Mouse (Mus musculus) liver, embryonic 11.5 days (tissue): ENCODE results near the gene Cdipt. TPM values are rescaled to one million over a fixed set of nuclear protein-coding genes. Genes with fewer than 3 reads are reported as not detected.
A peak's percentile ranks its signal among the peaks of the same experiment; 100 is the strongest.

Source experiments
- ATAC-seq: fragments of 200-750 bp; cut with Nextera tagmentation; replicated peaks from 2 replicates; pipeline ENCODE4 v1.8.0; 2017; ENCODE audit warnings: moderate number of reproducible peaks, mild to moderate bottlenecking, moderate TSS enrichment, moderate library complexity; ENCODE audit not compliant: low FRiP score
- DNase-seq: peaks from one replicate; pipeline ENCODE4 v3.0.0-alpha.2; 2017; ENCODE audit warnings: low spot score
- H3K27ac ChIP-seq: fragments of 300-500 bp; sonication (generic); 2 replicates; pipeline ENCODE4 v1.5.1; 2014; ENCODE audit warnings: mild to moderate bottlenecking, low read depth, low read length, control low read depth
- H3K27me3 ChIP-seq: fragments of 300-500 bp; sonication (generic); replicated peaks from 2 replicates; pipeline ENCODE4 v1.6.1; 2014; ENCODE audit warnings: low read length, mixed read lengths; ENCODE audit not compliant: control insufficient read depth, insufficient read depth
- H3K36me3 ChIP-seq: fragments of 300-500 bp; sonication (generic); 2 replicates; pipeline ENCODE4 v1.6.1; 2014; ENCODE audit warnings: mild to moderate bottlenecking, low read length, moderate library complexity, mixed read lengths; ENCODE audit not compliant: control insufficient read depth, insufficient read depth
- H3K4me1 ChIP-seq: fragments of 300-500 bp; sonication (generic); replicated peaks from 2 replicates; pipeline ENCODE4 v1.6.1; 2014; ENCODE audit warnings: low read length, mixed read lengths; ENCODE audit not compliant: control insufficient read depth, insufficient read depth
- H3K4me2 ChIP-seq: fragments of 300-500 bp; sonication (generic); 2 replicates; pipeline ENCODE4 v1.6.1; 2014; ENCODE audit warnings: mild to moderate bottlenecking, control low read depth, moderate library complexity
- H3K4me3 ChIP-seq: fragments of 300-500 bp; sonication (generic); 2 replicates; pipeline ENCODE4 v1.5.1; 2014; ENCODE audit warnings: low read depth, low read length, control low read depth
- H3K9ac ChIP-seq: fragments of 300-500 bp; sonication (generic); 2 replicates; pipeline ENCODE4 v1.6.1; 2014; ENCODE audit warnings: low read depth, low read length, control low read depth
- H3K9me3 ChIP-seq: fragments of 300-500 bp; sonication (generic); 2 replicates; pipeline ENCODE4 v1.6.1; 2016; ENCODE audit warnings: low read length, inconsistent platforms, mixed read lengths; ENCODE audit not compliant: control insufficient read depth
- WGBS: fragments of 180-500 bp; shearing (Covaris S2); extraction: QIAGEN DNeasy Blood & Tissue Kit; methylation state at CpG from one replicate; pipeline ENCODE4 v1.1.7; 2014; 5-methylcytosine and 5-hydroxymethylcytosine counted together
- polyA plus RNA-seq: library from polyadenylated mRNA; unstranded; fragments of >200 nt; fragmentation: Nextera tagmentation; extraction: Ambion mirVana; gene quantifications from 2 replicates; pipeline ENCODE4 v1.2.1, GENCODE M21; 2014

The Cdipt gene
- polyA plus RNA-seq, 1 experiment from 2014 or later = 72.2 TPM

DNA sequence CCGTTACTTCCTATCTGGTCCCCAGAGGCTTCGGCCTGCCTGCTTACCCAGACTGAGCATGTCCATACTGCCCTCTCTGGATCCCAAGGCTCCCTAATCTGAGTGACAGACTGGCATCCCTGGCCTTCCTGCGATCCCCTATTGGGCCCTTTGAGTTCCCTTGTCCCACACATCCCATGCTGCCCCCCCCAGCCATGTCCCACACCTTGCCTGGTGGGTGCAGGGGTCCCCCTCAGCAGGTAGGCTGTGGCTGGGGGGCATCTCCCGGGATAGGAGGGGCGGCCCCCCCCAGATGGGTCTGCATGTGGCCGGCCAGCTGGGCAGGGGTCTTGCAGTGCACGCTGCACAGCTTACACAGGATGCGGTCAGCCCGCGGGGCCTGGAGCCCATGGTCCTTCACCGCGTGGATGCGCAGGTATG is 47.6 kb downstream of the Cdipt start:
- peaks cover 59% of the 10 kb centered on the region for H3K4me1 ChIP-seq

DNA sequence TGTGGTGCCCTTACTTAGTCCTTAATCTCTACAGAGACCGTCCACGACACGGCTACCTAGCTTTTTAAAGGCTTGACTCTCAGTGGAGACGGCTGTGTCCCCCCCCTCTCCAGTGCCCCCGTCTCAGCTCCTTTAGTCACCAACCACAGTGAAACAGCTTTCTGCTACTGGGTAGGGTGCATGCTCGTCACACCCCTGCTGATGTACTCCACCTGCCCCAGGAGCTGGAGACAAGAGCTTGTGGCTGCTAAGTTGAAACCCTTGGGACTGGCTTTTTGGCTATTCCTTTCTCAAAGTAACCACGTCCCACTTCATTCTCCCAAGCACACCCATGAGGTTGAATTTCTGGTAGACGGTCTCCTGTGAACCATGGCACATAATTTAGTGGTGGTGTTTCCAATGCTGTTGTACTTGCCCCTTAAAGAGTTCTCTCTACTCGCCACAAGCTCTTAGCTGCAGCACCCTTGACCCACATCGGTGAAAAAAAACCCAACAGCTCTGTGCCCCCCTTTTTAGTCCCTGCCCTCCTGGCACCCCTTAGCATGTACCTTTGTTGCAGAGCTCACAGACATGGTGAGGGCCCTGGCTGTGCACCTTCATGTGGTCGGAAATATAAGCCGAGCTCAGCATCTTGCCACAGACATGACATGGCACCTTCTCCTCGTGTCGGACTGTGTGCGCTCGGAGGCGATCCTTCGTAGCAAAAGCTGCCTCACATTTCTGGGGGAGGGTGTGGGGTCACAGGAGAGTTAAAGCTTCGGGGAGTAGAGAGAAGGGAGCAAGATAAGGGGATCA is 48.4 kb downstream of the Cdipt start:
- peak overlapping the region; percentile 99 for H3K4me2 ChIP-seq
- peaks cover 39% of the 10 kb centered on the region for H3K36me3 ChIP-seq
- H3K9me3 ChIP-seq = no peaks in the 10 kb centered on the region
- DNase-seq (no peak), ATAC-seq (no peak)
- peaks cover 60% of the 10 kb centered on the region for H3K4me1 ChIP-seq
- peak overlapping the region; percentile 100 for H3K27ac ChIP-seq
- peak overlapping the region; percentile 99 for H3K4me3 ChIP-seq
- WGBS = 25% methylated on average over 19 of the region's 19 CpGs
- H3K9ac ChIP-seq = peak overlapping the region; percentile 100
- no peaks in the 10 kb centered on the region for H3K27me3 ChIP-seq

More for the DNA sequence above, 47.6 kb downstream of the Cdipt start:
- Histone ChIP-seq H3K4me2 (peak overlapping the region; percentile 99), H3K9ac (peak overlapping the region; percentile 100), H3K4me3 (peak overlapping the region; percentile 99), H3K36me3 (peaks cover 35% of the 10 kb centered on the region), H3K27me3 (no peaks in the 10 kb centered on the region), H3K9me3 (no peaks in the 10 kb centered on the region), H3K27ac (peak overlapping the region; percentile 38)
- DNase-seq (no peak), ATAC-seq (no peak)
- WGBS = 83% methylated on average over 13 of the region's 13 CpGs

DNA sequence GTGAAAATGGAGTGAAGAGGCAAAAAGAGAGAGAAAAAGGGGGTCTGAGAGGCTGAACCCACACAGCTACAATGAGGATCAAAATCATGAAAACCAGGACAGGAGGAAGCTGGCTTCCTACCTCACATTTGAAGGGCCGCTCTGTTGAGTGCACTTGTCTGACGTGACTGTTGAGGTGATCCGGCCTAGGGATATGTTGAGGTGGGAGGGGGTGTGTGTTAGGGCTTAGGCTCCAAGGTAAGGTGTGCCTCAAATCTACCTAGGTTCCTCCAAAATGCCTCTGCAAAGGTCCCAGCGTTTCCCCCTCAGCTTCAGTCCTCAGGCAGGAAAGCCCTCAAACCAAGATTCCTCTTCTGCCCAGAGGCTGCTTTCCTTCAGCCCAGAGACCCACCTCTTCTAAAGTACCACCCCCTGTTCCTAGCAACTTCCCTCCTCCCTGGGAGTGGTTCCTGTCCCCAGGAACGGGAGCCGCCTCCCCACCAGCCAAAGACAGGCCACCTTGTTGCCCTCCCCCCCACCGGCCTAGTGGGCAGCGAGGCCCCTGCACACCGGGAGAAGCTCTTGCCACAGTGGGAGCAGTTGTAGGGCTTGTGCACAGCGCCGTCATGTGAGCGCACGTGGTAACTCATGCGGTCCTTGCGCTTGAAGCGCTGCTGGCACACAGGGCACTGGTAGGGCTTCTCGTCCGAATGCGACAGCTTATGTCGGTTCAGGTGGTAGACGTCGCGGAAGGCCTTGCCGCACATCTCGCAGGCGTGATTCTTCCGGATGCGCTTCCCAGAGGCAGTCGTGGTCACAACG is 49.2 kb downstream of the Cdipt start:
- no peaks in the 10 kb centered on the region for H3K9me3 ChIP-seq
- H3K27ac ChIP-seq = peak overlapping the region; percentile 100
- DNase-seq (peak; percentile 80), ATAC-seq (peak; percentile 42)
- no peaks in the 10 kb centered on the region for H3K27me3 ChIP-seq
- peak overlapping the region; percentile 99 for H3K4me2 ChIP-seq
- H3K4me3 ChIP-seq = peak overlapping the region; percentile 99
- peaks cover 54% of the 10 kb centered on the region for H3K4me1 ChIP-seq
- peaks cover 43% of the 10 kb centered on the region for H3K36me3 ChIP-seq
- H3K9ac ChIP-seq = peak overlapping the region; percentile 100
- WGBS = under 1% methylated on average over 30 of the region's 30 CpGs

DNA sequence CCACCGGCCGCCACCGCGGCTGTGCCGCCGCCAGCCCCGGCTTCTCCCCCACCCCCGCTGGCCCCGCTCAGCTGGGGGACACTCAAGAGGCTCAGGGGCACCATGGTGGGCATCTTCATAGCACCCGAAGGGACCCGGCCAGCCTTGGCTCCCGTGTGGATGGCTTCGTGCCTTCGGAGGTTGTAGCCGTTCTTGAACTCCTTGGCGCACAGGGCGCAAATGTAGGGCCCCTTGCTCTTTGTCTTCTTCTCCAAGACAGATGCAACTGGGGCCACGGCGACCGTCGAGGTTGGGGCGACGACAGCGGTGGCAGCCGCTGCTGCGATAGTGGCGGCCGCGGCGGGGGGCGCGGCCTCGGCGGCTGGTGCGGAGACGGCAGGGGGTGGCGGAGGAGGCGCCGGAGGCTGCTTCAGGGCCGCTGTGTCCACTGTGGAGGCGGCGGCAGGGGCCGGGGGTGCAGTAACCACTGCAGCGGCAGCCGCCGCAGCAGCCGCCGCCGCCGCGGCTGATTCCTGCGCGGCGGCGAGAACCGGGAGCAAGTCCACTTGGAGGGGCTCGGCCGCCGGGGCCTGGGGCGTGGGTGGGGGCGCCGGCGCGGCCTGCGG is 49.9 kb downstream of the Cdipt start:
- Histone ChIP-seq H3K4me3 (peak overlapping the region; percentile 99), H3K4me1 (peaks cover 48% of the 10 kb centered on the region), H3K27me3 (no peaks in the 10 kb centered on the region), H3K4me2 (peak overlapping the region; percentile 99), H3K36me3 (peaks cover 43% of the 10 kb centered on the region), H3K9ac (peak overlapping the region; percentile 100), H3K27ac (peak overlapping the region; percentile 100), H3K9me3 (no peaks in the 10 kb centered on the region)
- ATAC-seq = no peak
- under 1% methylated on average over 65 of the region's 65 CpGs for WGBS
- no peak for DNase-seq

DNA sequence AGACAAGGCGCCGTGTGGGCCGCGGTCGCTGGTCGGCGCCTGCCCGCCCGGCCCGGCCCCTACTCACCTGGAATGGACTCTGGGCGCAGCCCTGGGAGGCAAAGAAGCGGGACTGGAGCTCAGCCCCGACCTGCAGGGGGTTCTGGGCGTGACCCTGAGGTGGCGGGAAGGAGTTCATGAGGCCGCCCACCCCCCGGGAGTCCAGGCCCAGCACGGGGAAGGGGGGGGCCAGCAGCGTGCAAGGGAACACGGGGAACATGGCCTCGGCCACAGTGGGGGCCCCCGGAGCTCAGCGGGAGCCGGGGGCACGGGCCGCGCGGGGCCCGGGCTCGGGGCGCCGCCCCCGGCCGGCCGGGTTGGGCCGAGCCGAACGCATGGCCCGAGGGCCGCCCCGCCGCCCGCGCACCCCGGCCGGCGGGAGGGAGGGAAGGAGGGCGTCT is 50.5 kb downstream of the Cdipt start:
- Histone ChIP-seq H3K4me2 (peak overlapping the region; percentile 99), H3K9me3 (no peaks in the 10 kb centered on the region), H3K27me3 (no peaks in the 10 kb centered on the region), H3K9ac (peak overlapping the region; percentile 100), H3K4me1 (peaks cover 47% of the 10 kb centered on the region), H3K36me3 (peaks cover 48% of the 10 kb centered on the region), H3K4me3 (peak overlapping the region; percentile 99), H3K27ac (peak overlapping the region; percentile 100)
- peak; percentile 85 for DNase-seq
- ATAC-seq = peak; percentile 46
- WGBS = under 1% methylated on average over 32 of the region's 48 CpGs

DNA sequence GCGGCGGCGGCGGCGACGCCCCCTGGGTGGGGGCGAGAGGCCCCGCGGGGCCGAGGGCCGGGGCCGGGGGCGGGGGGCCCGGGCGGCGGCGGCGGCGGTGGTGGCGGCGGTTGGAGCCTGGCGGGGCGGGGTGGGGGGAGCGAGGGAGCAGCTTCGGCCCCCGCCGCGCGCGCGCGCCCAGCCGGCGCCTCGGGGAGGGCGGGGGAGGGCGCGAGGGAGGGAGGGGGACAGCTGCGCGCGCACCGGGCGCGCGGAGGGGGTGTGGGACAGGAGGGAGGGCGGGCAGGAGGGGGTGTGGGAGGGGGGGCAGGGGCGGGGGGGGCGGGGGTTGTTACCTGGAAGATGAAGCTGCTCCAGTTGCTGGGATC is 50.9 kb downstream of the Cdipt start:
- Histone ChIP-seq H3K9me3 (no peaks in the 10 kb centered on the region), H3K27ac (peak overlapping the region; percentile 100), H3K36me3 (peaks cover 52% of the 10 kb centered on the region), H3K4me1 (peaks cover 47% of the 10 kb centered on the region), H3K27me3 (no peaks in the 10 kb centered on the region), H3K4me2 (peak overlapping the region; percentile 99), H3K9ac (peak overlapping the region; percentile 100), H3K4me3 (peak overlapping the region; percentile 99)
- ATAC-seq (no peak; the same call in 1 of the 2 replicates), DNase-seq (peak; percentile 77)
- WGBS = no CpG with 5 or more reads among the region's 48 CpGs

DNA sequence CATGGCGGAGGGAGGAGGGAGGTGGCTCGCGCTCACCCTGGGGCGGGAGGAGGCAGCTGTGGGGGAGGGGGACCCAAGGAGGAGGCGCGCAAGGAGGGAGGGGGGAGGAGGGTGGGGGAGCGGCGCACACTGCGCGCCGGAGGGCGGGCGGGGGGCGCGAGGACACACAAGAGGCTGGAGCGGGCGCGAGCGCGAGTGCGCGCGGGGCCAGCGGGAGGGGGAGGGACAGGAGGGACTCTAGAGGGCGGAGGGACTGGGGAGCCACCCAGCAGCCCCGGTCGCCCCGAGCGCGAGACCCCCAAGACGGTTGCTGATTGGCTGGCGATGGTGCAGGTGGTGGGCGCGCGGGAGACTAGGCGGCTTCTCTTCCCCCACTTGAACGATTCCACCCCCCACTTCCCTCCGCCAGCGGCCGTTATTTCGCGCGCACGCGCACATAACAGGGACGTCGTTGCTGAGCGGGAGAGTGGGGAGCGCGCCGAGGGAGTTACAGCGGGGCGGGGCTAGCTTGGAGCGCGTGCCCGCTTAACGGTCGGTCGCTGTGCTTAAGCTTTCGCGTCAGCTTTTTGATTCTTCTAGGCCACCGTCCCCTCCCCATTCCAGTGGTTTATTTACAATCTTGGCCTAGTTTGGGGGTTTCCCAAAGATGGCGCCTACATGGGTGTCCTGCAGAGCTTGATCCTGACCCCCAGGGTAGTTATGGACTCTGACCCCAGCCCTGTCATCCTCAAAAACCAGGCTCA is 51.4 kb downstream of the Cdipt start, which contains the start of gene Maz:
Gene Maz, minus strand, starts transcription at position 54 of the 743 bp plus-strand sequence.
- Histone ChIP-seq H3K4me3 (peak within 1 kb of the TSS; percentile 99), H3K4me2 (peak within 1 kb of the TSS; percentile 99), H3K4me1 (peaks cover 43% of the 10 kb centered on the region), H3K9me3 (no peaks in the 10 kb centered on the region), H3K36me3 (peaks cover 56% of the 10 kb centered on the region), H3K27ac (peak within 1 kb of the TSS; percentile 100), H3K27me3 (no peaks in the 10 kb centered on the region), H3K9ac (peak within 1 kb of the TSS; percentile 100)
- peak; percentile 99 for DNase-seq
- under 1% methylated on average over 39 of the region's 63 CpGs for WGBS
- peak; percentile 83 for ATAC-seq

DNA sequence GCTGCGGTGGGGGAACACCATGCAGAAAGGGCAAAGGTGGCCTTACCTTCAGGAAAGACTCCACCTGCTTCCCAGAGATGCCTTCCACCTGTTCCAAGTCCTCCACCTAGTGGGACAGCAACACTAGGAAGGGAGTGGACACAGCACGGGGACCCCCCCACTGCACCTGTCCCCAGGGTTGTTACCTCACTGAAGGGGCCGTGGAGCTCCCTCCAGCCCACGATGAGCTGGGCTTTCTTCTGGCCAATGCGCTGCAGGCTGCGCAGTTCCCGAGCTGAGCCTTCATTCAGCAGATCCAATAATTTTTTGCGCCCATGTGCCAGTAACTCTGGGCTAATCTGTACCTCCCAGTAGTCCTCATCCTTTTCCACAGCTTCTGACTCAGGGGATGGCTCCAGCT is 52.2 kb downstream of the Cdipt start:
- H3K4me2 ChIP-seq = peak overlapping the region; percentile 99
- no peaks in the 10 kb centered on the region for H3K9me3 ChIP-seq
- H3K9ac ChIP-seq = peak overlapping the region; percentile 100
- H3K4me3 ChIP-seq = peak overlapping the region; percentile 99
- 64% methylated on average over 8 of the region's 8 CpGs for WGBS
- peaks cover 36% of the 10 kb centered on the region for H3K4me1 ChIP-seq
- peak overlapping the region; percentile 100 for H3K27ac ChIP-seq
- no peak for ATAC-seq
- no peaks in the 10 kb centered on the region for H3K27me3 ChIP-seq
- DNase-seq = no peak
- H3K36me3 ChIP-seq = peaks cover 55% of the 10 kb centered on the region
